Mouse (Mus musculus): Measurements from ENCODE around the gene Smg1.

The Smg1 gene

DNA sequence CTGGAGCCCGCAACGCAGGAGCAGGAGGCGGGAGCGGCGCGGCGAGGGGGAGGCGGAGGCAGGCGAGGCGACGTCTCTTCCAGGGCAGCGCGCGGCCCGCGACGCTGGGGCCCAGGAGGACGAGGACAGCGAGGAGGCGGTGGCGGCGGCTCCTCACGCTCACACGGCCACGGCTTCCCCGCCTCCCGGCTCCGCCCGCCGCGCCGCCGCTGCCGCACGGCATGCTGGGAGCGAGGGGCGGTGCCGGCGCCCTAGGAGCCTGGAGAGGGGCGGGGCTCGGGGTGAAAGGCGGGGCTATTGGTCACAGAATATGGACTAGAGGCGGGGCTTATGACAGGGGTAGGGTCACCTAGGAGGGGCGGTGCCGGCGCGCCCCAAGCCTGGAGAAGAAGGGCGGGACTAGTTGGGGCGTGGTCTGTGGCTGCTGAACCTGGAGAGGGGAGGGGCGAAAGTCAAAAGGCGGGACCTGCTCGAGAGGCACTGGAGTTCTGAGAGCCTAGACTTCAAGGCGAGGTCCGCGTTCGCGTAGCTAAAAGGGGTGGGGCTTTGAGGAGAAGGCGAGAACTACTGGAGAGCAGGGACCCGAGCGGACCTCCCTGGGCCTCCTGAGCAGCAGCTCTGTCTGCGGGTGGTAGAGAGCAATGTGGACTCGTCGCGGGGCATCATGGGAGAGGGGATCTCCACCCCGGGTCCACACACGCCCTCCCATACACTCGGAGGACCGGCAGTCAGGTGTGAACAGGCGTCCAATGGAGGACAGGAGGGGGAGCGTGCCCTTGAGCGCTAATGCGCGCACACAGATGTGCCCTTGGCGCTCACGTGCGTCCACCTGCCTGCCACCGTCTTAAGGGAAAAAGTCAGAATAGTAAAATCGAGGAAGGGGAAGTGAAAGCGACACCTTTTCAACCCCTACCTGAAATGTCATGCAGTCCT, at the start of gene Smg1:
Smg1 (minus strand) TSS at position 218 of the 933 bp plus-strand sequence.
- DNase-seq = peak; percentile 98

DNA sequence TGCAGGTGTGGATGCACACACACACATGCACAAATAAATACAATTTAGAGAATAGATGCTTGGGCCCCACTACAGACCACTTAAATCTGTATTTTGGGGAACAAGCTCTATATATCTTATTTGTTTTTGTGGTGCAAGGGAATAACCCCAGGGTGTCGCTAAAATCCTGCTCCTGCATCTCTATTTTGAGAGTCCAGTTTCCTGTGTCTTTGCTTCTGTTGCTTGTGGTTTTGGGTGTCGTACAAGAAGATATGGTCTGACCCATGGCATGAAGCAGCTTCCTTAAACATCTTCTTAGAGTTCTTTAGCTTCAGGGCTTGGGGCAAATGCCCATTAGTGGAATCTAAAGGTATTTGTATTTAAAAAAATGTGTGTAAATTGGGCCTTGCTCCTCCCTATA, 39.7 kb upstream of the Smg1 start:
- DNase-seq = no peak

DNA sequence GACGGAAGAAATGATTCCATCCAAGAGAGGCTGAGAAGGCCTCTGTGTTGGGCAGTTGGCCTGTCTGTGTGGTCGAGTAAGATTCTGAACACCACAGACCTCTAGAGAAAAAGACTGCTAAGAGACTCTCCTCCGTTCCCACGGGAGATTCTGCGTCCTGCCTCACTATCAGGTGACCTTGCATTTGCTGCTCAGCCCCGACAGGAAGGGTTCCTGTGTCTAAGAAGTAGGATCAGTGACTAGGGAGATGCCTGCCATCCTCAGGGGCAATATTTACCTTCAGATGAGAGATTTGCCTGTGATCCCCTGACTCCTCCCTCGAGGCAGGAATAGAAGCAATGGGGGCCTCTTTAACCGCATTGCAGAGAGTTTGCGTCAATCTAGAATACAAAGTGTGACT, 39.1 kb upstream of the Smg1 start:
- no peak for DNase-seq

DNA sequence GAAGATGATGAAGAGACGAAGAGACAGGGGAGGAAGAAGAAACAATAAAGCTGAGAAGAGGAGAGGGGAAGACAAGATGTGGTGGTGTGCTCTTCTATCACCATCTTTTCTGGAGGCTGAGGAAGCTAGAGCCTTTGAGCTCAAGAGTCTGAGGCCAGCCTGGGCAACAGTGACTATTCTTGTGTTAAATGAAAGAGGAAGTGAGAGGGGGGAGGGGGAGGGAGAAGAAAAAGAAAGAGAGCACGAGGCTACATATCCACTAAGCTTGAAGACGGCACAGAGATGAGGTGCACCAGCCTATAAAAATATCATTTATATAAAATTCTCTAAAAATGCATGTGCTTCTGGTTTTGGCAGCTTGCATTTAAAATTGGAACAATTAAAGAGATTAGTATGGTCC, 36.1 kb upstream of the Smg1 start:
- DNase-seq = no peak

DNA sequence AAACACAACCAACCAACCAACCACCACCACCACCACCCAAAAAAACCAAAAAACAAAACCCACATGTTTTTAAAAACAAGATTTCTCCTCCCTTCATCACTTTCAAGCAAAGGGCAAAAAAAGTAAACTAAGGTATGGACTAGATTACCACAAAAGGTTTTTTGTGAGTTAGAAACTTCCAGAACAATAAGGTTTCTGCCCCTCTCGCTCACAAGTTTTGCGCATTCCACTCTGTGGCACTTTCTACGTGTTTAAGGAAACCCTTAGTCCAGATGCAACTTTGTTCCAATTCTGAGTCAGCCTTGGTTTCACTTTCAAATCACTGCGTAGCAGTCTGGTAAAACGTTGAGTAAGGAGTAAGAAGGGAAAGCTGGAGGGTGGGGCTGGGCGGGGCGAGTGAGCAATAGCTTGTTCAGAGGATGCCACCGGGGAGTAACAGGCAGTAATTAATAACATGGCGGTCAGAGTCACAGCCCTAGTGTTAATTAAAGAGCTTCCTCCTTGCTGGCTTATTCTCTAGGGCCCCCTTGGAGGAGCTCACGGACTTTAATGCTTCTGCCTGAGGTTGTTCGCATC, 34.0 kb upstream of the Smg1 start:
- DNase-seq = no peak

DNA sequence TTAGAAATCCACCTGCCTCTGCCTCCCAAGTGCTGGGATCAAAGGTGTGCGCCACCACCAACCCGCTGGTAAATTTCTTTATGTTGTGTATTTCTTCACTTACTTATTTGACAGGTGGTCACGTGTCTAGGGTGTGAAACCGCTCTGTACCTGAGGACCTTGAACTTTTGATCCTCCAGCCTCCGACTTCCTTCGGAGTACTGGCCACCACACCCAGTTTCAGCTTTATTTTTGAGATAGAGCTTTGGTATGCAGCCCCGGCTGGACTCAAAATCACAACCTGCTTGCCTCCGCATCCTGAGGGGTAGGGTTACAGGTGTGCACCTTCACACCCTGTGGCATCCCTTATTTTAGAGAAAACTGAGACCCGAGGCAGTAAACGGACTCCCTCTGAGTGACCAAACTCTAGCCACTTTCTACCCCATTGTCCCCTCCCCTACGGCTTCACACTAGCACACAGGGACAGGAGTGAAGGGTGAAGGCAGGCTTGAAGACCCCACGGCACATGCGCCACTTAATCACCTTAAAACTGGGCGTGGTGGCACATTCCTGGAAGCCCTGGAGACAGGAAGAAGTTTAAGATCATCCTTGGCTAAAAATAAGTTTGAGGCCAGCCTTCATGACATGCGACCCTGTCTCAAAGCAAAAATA, 33.3 kb upstream of the Smg1 start:
- no peak for DNase-seq

DNA sequence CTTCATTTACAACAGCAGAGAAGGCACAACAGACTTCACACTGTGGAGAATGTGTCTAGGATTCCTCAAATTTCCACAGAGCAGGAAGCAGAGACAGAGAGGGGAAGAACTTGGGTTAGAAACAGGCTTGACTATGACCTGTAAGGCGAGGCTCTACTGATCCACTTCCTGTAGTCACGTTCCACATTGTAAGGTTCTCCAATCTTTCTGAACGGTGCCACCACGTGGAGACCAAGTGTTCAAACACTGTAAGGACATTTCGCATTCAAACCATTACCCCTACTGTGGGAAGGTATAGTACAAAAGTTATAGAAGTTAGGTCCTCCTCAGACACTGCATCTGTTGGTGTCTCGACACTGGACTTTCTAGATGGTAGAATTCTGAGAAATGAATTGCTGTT, 31.8 kb upstream of the Smg1 start:
- DNase-seq = peak in 1 of 2 experiments; percentile 46

DNA sequence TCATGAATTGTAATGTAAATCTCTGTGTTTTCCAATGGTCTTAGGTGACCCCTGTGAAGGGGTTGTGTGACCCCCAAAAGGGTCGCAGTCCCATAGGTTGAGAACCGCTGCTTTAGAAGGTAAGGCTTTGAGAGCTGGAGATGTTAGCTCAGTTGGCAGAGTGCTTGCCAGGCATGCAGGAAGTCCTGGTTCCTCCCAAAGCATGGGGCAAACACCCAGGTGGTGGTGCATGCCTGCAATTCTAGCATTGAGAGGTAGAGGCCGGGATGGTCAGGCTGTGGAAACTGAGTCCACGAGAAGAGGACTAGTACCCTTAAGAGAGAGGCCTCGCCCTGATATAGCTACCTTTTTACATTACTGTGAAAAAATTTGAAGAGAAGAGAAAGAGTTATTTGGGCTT, 31.4 kb upstream of the Smg1 start:
- no peak for DNase-seq

DNA sequence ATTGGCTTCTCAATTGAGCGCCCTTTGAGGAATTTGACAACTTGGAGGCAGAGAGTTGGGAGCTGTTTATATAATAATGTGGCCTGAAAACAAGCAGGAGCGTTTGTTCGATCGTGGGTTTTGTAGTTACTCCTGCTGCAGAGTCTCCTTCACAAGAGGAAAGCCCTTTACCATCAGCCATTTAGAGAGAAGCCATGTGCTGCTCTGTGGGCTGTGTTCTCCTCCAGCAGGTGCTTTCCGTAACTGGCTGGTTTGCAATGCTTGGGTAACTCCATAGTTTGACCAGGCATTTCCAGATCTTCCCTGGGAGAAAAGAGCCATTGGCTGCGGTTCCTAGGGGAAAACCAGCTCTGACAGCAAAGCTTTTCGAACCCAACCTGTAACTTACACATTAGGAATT, 30.7 kb upstream of the Smg1 start:
- DNase-seq = peak in 1 of 2 experiments; percentile 25

DNA sequence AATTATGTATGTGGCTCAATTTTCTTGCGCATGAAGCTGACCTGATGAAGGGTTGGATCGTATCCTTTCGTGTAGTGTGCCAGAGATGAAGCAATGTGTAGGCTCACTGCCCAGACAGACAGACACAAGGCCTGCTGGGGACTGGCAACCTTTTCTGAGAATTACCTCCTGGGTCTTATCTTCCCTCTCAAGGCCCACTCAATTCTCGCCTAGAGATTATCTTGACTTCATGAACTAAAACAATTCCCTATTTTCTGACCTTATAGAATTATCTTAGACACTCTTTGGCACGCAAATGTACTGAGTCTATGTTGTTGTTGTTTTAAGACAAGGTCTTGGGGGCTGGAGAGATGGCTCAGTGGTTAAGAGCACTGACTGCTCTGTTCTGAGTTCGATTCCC, 22.6 kb upstream of the Smg1 start:
- peak; percentile 79 to 82 for DNase-seq

DNA sequence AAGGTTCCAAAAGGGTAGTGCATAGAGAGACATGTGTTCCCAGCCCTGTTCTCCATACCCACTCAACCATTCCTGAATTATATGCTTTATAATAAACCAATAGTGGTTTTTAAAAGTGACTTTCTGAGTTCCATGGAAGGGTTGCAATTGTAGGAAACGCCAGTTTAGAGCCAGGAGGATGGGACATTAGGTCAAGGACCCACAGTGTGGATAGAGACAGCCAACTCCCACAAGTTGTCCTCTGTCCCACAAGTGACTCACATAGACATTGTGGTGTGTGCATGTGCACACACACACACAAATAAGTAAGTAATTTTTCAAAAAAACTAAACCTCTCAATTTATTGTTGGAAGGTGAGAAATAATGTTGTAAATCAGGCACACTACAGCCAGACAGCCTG, 20.1 kb upstream of the Smg1 start:
- no peak for DNase-seq

DNA sequence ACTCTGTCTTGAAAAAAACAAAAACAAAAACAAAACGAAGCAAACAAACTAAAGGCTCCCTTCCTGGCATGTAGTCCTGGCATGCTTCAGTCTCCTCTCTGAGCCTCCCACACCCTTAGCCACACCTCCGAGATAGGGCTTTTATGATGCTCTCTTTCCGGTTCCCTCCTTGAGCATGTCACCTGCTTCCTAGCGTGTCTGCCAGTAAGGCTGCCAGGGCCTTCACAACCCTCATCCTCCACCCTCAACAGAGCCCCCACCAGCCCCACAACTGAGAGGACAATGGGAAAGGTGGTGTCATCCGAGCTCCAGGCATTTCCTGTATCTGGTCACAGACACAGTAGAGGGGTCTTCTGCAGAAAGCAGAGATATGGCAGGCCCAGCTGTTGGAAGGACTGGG, 18.9 kb upstream of the Smg1 start:
- DNase-seq = no peak

DNA sequence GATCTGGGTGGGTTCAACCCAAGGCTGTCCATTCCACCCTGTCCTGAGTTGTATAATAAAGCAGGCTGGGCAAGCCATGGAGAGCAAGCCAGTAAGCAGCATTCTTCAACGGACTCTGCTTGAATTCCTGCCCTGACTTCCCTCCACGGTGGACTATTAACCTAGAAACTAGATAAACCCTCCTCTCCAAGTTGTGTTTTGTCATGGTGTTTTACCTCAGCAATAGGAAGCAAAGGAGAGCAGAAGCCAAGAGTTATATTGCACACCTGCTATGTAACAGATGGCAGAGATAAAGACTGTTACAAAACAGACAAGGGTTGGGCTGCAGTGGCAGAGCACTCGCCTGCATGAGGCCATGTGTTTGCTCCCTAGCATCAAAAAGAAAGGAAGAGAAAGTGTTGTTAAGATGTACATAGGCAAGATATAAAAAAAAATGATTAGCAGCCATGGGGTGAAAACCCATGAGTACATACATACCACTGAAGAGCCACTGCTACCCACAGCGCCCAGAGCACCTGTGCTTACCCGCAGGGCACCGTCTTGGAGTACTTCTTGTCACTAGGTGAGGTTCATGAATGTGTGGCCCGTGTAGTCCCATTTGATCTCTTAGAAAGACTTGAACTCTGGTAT, 16.3 kb upstream of the Smg1 start:
- DNase-seq = peak; percentile 74 to 79

DNA sequence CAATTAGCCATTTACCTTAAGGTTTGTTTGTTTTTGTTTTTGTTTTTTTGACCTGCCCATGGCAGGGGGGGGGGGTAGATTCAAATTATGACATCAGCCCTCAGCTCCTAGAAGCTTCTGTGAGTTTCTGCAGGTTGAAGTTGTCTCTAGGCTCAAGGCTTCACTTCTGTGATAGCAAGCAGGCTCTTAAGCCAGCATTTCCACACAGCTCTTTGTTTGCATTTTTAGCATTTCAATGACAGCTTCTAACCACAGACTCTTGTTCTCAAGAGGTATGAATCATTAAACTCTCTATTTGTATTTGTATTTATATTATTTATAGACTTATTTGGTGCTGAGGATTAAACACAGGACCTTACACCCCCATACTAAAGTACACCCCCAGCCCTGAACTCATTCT, 15.0 kb upstream of the Smg1 start:
- no peak for DNase-seq

DNA sequence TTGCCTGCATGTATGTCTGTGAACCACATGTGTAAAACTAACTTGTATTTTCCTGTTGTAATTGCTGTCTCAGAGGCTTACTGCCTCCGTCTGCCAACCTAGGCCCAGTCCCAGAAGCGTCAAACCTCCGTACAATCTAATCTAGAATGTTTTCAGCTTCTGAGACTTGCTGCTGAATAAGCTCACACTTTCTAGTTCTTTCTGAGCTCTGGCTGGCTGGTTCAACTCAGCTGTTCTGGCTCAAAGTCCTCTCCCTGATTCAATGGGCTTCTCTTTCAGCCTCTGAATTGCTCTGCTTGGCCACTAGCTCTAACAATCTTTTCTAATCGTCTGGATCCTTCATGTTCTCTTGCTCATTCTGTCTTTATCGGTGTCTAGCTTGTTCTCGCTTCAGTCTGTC, 13.3 kb upstream of the Smg1 start:
- DNase-seq = no peak

DNA sequence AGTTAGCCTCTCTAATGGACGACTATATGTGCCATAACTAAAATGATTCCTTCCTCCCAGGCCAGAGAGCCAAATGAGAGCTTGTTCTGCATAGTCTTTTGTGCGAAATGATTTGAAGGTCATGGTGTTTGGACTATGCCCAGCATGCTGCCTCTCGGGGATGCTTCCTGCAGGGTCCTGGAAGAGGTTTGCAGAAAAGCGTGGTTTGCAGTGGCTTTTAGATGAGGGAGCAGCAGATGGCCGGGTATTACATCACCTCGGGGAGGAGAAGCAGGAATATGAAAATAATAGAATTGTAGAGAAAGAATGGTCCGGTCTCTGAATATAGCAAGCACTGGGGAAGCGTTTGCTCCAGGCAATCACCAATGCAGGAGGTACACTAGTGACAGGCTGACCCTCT, 11.0 kb upstream of the Smg1 start:
- DNase-seq = peak; percentile 91 to 92

DNA sequence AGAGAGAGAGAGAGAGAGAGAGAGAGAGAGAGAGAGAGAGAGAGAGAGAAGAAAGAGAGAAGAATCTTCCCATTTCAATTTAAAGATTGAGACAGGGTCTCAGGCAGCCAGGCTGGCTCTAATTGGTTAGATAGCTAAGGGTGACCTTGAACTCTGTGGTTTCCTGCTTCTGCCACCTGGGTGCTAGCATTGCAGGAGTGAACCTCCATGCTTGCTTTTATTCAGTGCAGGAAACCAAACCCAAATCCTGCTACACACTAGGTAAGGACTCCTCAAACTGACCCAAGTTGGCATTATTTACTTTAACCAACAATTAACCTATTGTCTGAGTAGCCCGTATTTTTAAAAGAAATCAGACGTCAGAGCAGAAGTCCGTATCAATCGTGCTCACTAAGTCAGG, 10.5 kb upstream of the Smg1 start:
- no peak for DNase-seq

DNA sequence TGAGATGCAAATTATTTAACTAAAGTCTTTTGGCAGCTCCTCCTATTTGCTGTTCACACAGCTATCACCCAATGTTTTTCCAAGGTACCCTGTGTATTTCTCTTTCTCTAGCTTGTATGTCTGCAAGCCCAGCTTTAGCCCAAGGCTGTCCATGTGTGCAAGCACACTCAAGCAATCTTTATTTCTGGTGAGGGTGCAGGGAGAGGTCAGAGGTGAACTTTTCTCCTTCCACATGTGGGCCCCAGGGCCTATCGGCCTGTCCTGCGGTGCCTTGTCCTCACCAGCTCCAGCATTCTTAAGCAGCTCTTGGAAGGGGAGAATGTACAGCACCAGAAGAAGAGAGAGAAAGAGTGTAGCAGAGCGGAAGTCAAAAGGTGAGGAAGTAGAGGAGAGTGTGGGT, 9.5 kb upstream of the Smg1 start:
- DNase-seq = peak; percentile 37 to 46

DNA sequence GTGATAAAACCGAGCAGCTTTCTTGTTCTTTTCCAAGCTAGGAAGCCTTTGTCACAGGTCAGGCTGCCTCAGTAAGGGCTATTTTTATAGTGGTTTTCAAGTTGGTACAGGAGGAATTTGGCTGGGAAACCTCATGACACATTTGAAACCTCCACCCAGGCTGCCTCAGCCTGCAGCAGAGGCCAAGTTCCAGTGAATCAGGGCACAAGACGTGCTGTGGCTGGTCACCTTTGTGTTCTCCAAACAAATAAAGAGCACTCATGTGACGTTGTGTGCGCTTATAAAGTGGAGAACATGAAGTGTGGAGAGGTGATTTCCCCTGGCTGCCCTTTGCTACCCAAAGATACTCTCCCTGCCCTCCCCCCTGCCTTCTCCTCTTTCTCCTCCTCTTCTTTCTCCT, 8.9 kb upstream of the Smg1 start:
- DNase-seq = peak; percentile 84 to 85

DNA sequence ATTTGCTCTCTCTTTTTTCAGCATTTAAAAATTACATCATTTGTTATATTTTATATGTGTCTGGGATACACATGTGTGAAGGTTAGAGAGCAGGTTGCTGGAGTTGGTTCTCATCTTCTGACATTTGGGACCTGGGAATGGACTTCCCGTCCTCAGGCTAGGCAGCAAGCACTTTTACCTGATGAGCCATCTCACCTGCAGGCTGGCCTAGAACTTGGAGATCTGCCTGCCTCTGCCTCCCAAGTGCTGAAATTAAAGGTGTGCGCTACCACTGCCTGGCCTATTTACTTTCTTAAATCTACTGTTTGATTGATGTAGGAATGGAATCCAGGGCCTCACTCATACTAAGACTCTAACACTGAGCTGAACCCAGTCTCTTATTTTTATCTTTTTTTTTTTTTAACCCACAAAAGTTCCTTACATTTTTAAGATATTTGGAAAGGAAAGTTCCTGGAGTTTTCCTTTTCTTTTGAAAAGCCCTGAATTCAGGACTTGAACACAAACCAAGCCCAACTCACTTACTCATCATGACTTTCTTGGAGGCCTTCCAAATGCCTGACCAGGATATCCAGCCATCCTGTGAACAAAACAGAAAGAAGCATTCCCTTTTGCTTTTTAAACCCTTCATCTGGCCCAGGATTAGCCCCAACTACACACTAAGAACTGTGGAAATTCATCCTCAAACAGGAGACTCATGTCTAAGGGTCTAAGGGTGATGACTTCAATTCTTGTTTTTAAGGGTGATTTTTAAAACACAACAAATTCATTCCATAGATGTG, 8.1 kb upstream of the Smg1 start:
- DNase-seq = peak in 1 of 2 experiments; percentile 39

DNA sequence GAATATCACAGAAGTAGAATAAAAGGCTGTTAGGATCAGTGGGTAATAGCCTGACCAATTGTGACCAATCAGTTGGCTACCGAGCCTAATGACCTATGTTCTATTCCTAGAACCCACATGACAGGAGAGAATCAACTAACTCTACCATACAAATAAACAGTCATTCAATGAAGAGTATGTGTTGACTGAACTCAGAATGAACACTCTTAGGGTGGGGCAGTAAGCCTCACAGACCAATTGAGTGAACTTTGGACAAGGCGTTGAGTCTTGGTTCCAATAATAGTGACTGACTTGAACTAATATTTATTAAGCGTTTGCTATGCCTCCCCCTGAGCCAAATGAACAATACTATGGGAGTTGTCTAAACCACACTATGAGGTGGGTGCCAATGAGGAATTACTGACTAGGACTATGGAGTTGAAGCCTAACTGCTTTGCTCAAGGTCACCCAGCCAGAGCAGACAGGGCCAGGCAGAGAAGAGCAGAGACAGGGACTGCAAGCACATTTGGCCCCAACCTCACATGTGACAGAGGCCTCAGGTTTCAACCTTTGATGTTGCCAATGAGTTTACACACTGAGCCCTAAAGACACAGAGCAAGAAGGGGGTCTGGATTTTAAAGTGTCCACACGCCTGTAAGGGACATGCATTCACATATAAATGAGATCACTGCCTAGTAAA, 7.2 kb upstream of the Smg1 start:
- DNase-seq = no peak

DNA sequence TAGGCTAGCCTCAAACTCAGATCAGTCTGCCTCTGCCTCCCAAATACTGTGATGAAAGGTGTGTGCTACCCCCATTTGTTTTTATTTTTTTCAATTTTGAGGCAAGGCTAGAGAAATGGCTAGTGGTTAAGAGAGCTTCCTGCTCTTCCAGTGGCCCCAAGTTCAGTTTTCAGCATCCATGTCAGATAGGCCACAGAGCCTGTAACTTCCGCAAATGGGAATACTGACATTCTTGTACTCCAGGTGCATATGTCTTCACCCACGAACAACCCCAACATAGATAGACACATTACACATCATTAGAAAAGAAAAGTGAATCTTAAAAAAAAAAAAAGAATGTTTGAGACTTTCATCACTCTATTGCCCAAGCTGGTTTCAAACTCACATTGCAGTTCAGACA, 6.1 kb upstream of the Smg1 start:
- no peak for DNase-seq

All from cerebellum, postnatal 25 days (tissue).